Mouse (Mus musculus) embryonic fibroblast, embryonic 13.5 days (primary cell): Measurements from ENCODE around the gene AU018091.

Experiments
- CTCF ChIP-seq: IDR thresholded peaks from 2 replicates; pipeline ENCODE4 v1.5.1; 2011; ENCODE audit warnings: mild to moderate bottlenecking, control low read depth, low read length, moderate library complexity, borderline replicate concordance; ENCODE audit not compliant: insufficient read depth
- POLR2A ChIP-seq: IDR thresholded peaks from 2 replicates; pipeline ENCODE4 v1.6.1; 2011; ENCODE audit warnings: low read depth, mild to moderate bottlenecking, control low read depth, low read length, moderate library complexity

DNA sequence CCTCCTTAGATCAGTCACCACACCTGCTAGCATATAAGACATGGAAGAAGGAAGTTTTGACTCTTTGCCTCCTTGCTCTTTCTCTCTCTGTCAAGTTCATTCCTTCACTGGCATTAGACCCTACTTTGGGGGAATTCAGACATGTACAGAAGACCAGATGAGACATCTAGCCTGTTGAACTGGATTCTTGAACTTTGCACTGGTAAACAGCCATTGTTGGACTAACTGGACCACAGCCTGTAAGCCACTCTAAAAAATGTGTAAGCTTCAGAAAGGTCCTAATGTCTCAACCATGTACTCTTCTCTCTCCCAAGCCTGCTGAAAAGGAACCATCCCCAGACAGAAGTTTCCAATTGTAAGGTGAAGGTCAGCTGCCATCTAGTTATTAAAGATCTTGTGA lies 22.9 kb downstream of the AU018091 start:
- TF ChIP-seq POLR2A (no peak), CTCF (no peak)
